Mouse (Mus musculus) heart, postnatal 14 days (tissue): ENCODE results near the gene Naif1. TPM values are rescaled to one million over a fixed set of nuclear protein-coding genes. Genes with fewer than 3 reads are reported as not detected.
"Not testable (repeated sequence)": the region's sequence is repeated elsewhere in the genome, so short reads cannot be mapped to it uniquely, and the experiment has no call there.

Source experiments
- DNase-seq, 2 experiments: peaks; one replicate each; pipeline ENCODE4 v3.0.0; 2021 to 2022
- intact Hi-C: fragments of 180-260 bp; cut with DNase I; formaldehyde crosslinking; loops from one replicate; pipeline ENCODE4 v1.15.1; 2025
- total RNA-seq, 2 experiments: library from RNA; stranded (reverse); gene quantifications; 2 replicates each; pipeline ENCODE4 v1.2.3; 2021

The Naif1 gene
- total RNA-seq, 2 experiments from 2014 or later = 3.1 to 3.4 TPM

DNA sequence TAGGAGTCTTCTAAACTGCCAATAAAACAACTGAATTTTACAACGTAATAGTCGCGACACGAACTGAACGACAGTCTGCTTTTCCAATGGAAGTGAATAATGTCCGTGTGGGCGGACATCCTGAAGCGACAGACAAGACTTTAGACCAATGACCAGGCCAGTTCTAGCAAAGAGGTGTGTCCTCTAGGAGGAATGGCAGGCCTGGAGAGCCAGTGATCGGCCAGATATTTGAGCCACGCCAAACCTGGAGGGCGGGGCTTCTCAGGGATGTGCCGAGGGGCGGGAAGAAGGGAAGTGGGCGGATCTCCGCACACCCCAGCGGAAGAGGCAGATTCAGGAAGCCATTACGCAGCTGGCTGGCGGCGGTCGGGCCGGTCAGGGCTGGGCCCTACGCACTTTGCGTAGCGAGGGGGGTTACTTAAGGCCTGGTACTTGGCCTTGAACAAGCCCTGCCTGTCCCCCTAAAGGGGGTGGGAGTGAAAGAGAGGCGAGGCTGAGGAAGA lies 1.7 kb downstream of the Naif1 start:
- intact Hi-C loops = loop anchor here (2.0 kb wide), 1 partner anchor 29 kb away; no protein-coding TSS in a partner anchor

DNA sequence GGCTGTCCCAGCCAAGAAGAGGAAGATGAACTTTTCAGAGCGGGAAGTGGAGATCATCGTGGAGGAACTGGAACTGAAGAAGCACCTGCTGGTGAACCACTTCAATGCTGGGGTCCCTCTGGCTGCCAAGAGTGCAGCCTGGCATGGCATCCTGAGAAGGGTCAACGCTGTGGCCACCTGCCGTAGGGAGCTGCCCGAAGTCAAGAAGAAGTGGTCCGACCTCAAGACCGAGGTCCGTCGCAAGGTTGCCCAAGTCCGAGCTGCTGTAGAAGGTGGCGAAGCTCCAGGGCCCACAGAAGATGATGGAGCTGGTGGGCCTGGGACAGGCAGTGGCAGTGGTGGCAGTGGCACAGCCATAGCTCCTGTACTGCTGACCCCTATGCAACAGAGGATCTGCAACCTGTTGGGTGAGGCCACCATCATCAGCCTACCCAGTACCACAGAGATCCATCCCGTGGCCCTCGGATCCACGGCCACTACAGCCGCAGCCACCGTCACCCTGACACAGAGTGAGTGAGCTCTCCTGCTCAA lies 2.2 kb downstream of the Naif1 start:
- intact Hi-C loops = no loop called here
- DNase-seq = peak in 1 of 2 experiments; percentile 18

More for the DNA sequence above, 1.7 kb downstream of the Naif1 start:
- peak; percentile 99 for DNase-seq

DNA sequence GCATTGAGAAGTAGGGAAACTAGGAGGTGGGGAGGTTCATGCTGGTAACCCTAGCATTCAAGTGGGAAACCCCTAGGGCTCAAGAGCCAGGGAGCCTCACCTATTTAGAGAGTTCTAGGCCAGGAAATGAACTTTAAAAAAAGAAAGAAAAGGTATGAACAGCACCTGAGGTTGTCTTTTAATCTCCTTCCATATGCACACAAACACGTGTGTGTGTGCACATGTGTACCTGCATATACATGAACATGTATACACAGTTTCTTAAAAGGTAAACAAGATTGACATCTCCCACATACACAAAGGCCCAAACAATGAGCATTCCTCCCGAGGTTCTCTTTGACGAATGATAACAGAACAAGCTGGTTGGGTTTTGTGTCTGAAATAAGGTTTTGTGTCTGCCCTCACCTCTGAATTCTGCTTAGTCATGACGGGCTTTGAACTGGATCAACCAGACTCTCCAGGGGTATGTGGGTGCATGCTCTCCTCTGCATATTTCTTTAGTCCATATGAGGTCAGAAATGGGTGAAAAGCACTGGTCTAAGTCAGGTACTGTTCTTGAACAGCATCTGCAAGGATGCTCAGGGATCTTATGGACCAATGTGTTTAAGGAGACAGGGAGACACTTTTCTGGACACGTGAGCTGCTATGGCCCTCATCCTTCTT lies 3.5 kb downstream of the Naif1 start:
- no peak for DNase-seq
- intact Hi-C loops = no loop called here

DNA sequence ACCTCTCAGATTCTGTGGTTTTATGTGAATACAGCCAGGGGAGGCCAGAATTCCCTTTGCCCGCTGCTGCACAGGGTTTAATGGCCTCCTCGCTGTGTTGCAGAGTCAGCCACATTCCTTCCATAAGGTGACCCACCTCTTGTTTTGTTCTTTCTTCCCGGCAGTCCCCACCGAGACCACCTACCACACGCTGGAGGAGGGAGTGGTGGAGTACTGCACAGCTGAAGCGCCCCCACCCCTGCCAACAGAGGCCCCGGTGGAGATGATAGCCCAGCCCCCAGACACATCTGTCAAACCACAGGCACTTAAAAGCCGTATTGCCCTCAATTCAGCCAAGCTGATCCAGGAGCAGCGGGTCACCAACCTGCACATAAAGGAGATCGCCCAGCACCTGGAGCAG lies 4.4 kb downstream of the Naif1 start:
- DNase-seq = no peak
- intact Hi-C loops = no loop called here

DNA sequence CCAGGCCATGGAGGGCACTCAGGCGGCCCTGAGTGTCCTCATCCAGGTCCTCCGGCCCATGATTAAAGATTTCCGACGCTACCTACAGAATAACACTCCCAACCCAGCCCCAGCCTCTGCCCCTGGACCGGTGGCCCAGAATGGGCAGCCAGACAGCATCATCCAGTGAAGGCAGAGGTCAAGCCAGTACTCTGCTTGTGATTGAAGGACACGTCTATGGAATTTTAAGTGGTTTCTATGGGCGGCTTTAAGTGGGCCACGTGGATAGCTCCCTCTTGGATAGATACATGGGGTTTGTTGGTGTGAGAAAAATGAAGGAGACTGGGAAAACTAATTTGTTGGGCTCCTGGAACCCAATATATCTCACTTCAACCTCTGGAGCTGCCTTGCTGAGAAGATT lies 4.8 kb downstream of the Naif1 start:
- no peak for DNase-seq
- intact Hi-C loops = no loop called here

DNA sequence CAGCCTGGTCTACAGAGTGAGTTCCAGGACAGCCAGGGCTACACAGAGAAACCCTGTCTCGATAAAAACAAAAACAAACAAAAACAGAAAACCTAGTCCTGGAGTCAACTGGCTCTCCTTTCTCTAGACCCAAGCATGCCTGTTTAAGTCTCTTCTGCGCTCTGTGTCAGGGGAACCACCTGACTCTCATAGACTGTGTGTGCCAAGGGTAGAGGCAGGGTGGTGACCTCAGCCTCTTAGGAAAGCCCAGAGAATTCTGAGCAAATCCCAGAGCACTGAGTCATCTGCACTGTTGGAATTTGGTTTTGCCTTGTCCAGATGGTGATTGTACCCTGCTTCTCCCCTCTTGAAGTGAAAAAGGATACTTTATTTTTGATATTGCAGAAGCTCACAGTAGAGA lies 8.0 kb downstream of the Naif1 start:
- no peak for DNase-seq
- intact Hi-C loops = no loop called here

DNA sequence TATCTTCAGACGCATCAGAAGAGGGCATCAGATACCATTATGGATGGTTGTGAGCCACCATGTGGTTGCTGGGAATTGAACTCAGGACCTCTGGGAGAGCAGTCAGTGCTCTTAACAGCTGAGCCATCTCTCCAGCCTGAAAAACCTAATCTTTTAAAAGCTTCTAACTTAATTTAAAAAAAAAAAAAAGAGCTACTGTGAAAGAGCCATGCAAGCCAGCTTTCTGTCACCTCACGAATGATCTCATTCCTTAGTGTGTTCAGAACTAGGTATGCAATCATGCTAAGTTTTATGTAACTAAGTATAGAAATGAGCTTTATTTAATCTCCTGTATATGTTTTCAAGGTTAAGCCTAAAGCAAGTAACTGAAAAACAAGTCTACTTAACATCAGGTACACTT lies 9.4 kb downstream of the Naif1 start:
- intact Hi-C loops = no loop called here
- DNase-seq = no peak

DNA sequence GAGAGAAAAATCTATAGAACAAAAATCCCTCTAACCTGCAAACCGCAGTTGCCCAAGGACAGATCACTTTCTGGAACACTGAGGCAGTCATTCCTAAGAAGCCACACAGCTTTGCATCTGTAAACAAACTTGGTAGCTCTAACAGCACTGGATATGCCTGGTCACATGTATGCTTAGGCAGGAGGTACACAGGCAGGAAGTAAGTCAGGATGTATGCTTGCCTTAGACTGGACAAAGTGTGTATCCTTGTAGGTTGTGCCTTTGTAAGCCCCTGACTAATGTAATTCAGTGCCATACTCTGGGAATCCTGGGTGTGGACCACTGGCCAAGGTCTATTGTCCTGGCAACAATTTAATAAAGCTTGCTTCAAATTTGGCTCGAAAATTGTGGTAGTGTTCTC lies 13.5 kb downstream of the Naif1 start:
- intact Hi-C loops = no loop called here
- DNase-seq = no peak

DNA sequence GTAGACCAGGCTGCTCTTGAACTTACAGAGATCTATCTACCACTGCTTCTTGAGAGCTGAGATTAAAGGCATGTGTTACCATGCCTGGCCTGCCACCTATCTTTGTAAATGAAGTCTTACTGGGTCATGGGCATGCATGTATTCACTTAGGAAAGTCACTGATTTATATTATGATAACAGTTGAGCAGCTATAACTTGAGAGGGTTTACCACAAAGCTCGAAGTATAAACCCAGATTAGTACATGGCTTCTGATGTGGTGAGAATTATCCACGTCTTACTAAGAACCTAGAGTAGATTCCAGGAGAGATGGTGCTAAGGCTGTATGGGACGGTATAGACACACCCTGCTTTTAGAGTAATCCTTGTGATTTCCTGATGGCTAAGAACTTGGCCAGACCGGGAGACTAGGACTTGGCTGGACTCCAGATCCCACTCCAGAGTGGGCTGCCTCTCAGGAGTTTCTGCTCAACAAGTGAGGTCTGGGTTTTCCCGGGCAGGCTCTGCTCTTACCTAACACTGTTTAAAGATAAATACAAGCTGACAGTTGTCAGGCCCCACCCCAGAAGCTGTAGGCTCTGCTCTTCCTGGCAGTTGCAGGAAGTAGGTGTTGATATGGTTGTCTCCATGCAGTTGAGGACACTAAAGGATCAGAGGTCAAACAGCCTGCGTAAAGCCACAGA lies 14.1 kb downstream of the Naif1 start:
- DNase-seq = peak in 1 of 2 experiments; percentile 35

DNA sequence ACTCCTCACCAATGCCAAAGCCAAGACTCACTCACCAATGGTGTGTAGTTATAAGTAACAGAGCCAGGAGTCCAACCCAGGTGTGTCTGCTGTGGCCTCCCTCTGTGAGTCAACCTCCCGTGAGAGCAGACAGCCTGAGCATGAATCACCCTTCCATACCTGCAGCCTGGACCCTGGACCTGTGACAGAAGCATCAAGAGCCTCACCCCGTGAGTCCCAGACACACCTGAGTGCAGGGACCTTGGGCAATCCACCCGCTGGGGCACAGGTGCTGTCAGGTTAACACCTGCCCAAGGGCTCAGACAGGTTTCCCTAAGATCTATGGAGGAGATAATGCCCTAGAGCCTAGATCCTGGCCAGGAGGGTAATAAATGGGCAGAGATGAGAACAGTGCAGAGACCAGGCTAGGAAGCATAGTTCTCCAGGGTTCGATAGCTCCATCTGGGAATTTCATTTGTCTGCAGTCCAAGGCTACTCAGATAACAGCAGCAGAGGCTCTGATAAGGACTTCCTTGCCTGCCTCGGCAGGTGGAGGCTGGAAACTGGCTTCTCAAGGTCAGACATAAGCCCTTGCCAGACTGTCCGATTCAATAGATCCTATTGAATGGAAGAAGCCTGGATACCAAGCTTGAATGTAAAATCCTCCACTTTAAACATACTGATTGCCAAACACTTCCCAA lies 20.9 kb downstream of the Naif1 start:
- no peak for DNase-seq
- intact Hi-C loops = no loop called here

More for the DNA sequence above, 14.1 kb downstream of the Naif1 start:
- intact Hi-C loops = no loop called here

DNA sequence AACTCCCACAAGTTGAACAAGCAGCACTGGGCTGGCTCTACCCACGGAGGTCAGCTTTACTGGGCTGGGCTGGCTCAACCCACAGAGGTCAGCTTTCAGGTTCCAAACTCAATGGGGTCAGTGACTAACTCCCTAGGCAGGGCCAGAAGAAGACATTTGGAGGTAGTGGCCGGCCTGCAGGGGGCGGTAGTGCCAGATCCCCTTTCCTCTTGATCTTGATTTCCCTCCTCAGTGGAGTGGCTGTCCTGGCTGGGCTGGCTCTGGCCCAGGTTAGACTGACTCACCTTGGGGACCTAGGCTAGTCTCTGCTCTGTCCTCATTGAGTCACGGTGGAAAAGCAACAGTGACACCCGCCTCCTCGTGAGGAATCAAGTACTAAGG lies 21.4 kb downstream of the Naif1 start:
- DNase-seq = no peak
- intact Hi-C loops = no loop called here

DNA sequence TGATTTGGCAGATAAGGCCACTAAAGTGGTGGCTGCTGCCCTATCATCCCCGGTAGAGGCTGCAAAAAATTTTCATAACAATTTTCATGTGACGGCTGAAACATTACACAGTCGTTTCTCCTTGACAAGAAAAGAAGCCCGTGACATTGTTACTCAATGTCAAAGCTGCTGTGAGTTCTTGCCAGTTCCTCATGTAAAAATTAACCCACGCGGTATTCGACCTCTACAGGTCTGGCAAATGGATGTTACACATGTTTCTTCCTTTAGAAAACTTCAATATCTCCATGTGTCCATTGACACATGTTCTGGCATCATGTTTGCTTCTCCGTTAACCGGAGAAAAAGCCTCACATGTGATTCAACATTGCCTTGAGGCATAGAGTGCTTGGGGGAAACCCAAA lies 25.1 kb downstream of the Naif1 start:
- intact Hi-C loops, DNase-seq: not testable (repeated sequence)

DNA sequence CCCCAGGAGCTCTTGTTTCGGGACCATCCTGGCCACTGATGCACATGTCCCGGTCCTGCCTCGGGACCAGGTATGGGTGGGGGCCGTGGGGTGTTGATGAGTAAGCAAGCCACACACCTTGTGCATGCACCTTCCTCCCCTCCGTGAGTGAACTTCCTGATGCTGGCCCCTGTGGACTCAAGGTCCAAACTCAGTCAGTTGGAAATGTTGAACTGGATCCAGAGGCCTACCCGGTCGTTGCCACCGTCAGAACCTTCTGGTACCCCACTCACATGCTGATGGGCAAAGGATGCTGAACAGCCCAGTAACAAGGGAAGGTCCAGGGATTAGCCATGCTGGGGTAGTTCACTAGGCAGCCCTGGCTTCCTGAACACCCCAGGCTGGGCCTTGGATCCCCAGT lies 32.1 kb downstream of the Naif1 start:
- no peak for DNase-seq
- intact Hi-C loops = no loop called here

DNA sequence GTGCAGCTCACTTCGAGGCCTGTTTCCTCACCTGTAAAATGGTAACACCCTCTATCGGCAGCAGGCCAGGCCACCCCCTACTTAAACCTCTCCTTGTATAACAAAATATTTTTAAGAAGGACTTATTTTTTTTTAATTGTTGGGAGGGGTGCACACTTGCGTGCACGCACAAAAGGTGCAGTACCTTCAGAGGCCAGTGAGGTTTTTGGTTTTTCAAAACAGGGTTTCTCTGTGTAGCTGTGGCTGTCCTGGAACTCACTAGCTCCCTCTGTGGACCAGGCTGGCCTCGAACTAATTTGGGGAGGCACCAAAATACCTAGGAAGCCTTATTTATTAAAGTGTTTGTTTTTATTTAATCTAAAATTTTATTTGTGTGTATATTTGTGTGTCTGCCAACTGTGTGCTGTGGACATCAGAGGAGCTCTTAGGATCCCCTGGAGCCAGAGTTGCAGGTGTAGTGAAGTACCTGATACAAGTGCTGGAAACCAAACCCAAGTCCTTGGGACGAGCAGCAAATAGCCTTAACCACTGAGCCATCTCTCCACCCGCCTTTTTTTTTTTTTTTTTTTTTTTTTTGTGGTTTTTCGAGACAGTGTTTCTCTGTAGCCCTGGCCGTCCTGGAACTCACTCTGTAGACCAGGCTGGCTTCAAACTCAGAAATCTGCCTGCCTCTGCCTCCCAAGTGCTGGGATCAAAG lies 33.1 kb downstream of the Naif1 start:
- intact Hi-C loops = no loop called here
- DNase-seq = no peak

DNA sequence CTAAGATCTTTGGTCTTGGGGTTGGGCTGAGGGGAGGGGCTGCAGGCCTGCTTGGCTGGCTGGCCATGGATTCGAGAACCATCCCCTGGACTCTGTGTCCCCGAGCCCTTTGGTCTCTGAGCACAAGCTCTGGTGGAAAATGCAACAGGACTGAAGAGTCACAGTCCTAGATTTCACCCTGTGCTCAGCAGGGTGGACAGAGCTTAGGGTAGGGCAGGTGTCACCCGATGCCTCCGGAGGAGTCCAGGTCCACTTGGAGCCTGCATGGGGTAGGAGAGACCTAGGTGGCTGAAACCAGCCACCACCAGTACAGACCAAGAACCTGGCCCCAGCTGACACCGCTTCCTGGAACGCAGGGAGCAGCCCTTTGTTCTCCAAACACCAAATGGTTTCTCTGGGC lies 34.7 kb downstream of the Naif1 start:
- intact Hi-C loops = no loop called here
- DNase-seq = no peak

DNA sequence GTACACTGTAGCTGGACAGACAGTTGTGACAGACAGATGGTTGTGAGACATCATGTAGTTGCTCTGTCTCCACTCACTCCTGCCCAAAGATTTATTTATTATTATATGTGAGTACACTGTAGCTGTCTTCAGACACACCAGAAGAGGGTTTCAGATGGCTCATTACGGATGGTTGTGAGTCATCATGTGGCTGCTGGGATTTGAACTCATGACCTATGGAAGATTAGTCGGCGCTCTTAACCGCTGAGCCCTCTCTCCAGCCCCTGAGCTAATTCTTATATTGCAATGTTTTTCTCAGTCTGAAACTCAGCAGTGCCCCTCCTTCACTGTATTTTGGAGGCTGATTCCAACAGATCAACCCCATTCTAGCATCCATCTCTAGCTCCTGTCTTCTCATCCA lies 35.5 kb downstream of the Naif1 start:
- no peak for DNase-seq
- intact Hi-C loops = no loop called here

DNA sequence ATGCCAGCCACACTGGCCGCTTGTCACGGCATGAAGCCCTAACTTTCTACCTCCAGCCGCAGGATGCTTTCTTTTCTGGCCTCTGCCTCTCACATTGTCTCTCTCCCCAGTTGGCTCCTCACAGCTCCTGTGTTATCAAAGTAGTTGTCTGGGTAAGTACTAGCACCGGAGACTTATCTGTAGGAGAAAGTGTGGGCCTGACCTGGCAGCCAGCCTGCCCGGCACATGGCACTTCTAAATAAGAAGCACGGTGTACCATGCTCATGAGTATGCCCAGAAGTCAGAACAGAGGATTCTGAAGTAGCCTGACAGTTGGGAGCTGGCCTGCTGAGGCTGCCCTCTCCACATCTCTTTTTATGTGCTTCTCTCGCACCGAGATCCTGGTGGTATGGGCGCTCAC lies 35.9 kb downstream of the Naif1 start:
- intact Hi-C loops = no loop called here
- no peak for DNase-seq

DNA sequence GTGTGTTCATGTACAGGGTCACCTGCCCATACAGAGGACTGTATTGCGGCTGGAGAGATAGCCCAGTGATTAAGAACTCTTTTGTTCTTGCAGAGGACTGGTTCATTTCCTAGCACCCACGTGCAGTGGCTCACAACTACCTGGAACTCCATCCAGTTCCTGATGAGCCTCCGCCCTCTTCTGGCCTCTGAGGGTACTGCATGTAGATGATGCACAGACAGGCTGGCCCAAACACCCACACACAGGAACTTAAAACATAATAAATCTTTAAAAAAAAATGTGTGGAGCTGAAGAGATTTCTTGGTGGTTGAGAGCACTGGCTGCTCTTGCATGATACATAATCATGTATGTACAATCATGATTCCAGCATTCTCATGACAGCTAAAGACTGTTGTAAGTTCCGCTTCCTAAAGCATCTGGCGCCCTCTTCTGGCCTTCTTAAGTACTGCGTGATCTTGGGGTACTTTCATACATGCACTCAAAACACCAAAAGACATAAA lies 36.9 kb downstream of the Naif1 start:
- peak; percentile 90 to 96 for DNase-seq
- intact Hi-C loops = loop anchor here (1.0 kb wide), 1 partner anchor 83 kb away; no protein-coding TSS in a partner anchor

DNA sequence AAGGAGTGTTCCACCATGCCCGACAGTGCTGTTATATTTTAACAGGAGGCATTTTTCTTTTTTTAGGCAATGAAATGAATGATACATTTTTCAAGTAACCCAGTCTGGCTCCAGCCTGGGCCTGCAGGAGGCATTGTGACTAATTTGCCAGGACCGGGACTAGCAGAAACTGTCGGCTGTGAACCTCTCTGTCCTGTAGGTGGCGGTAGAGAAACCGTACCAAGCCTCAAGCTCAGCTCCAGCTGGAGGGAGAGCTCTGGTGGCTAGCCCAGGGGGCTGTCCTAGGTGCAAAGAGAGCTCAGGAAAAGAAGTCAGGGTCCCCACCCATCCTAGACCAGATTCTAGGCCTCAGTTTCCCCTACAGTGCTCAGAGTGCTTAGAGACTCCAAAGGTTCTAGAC lies 38.4 kb downstream of the Naif1 start:
- DNase-seq = peak; percentile 76 to 90
- intact Hi-C loops = loop anchor here (1.0 kb wide), 1 partner anchor 78 kb away; no protein-coding TSS in a partner anchor

DNA sequence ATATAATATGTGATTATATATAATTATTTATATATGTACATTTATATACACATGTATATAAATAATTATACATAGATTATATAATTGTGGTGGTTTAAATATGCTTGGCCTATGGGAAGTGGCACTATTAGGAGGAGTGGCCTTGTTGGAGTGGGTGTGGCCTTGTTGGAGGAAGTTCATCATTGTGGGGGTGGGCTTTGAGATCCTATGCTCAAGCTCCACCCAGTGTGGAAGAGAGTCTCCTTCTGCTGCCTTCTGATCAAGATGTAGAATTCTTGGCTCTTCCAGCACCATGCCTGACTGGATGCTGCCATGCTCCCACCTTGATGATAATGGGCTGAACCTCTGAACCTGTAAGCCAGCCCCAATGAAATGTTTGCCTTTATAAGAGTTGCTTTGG lies 40.5 kb downstream of the Naif1 start:
- intact Hi-C loops, DNase-seq: not testable (repeated sequence)
